Mouse (Mus musculus) CH12.LX (cell line): ENCODE measurements around the gene Mcf2l. TPM values are rescaled to one million over a fixed set of nuclear protein-coding genes. Genes with fewer than 3 reads are reported as not detected.

Experiments
- DNase-seq: peaks from one replicate; pipeline ENCODE4 v3.0.0-alpha.2; 2013; ENCODE audit errors: extremely low read depth
- H3K27ac ChIP-seq: 2 replicates; pipeline ENCODE4 v1.5.1; 2012; ENCODE audit warnings: low read depth, mild to moderate bottlenecking, control low read depth, moderate library complexity; ENCODE audit not compliant: insufficient read depth
- H3K27me3 ChIP-seq: replicated peaks from 2 replicates; pipeline ENCODE3; 2012; ENCODE audit warnings: inconsistent platforms
- H3K36me3 ChIP-seq, 2 experiments: replicated peaks in 1 of 2; 2 replicates each; pipeline versions ENCODE3 to v1.6.1; 2012; ENCODE audit warnings: inconsistent platforms in 1 of 2, low read length in 1 of 2, mild to moderate bottlenecking in 1 of 2, mixed read lengths in 1 of 2, moderate library complexity in 1 of 2; ENCODE audit not compliant: control insufficient read depth in 1 of 2, insufficient read depth in 1 of 2
- H3K4me1 ChIP-seq, 2 experiments: 2 replicates each; pipeline ENCODE4 v1.6.1; 2012; ENCODE audit warnings: inconsistent platforms in 1 of 2, moderate library complexity in 1 of 2; ENCODE audit not compliant: insufficient read depth in 2 of 2, control insufficient read depth in 1 of 2
- H3K4me2 ChIP-seq: 2 replicates; pipeline ENCODE4 v1.6.1; 2012; ENCODE audit warnings: low read depth, mild to moderate bottlenecking, control low read depth; ENCODE audit not compliant: poor library complexity, insufficient read depth, severe bottlenecking
- H3K4me3 ChIP-seq, 3 experiments: fragments of 150-350 bp in 1 of 3; sonication (generic) in 1 of 3; replicated peaks in 1 of 3; 2 replicates each; pipeline versions ENCODE3 to v1.5.1; 2011 to 2012; ENCODE audit warnings: low read depth in 2 of 3, low read length in 2 of 3, mild to moderate bottlenecking in 2 of 3, moderate library complexity in 2 of 3, control low read depth in 1 of 3, improper control_type of control experiment in 1 of 3, inconsistent platforms in 1 of 3, mixed read lengths in 1 of 3; ENCODE audit not compliant: poor library complexity in 1 of 3
- H3K79me2 ChIP-seq: replicated peaks from 2 replicates; pipeline ENCODE4 v1.6.1; 2012; ENCODE audit warnings: mild to moderate bottlenecking, moderate library complexity; ENCODE audit not compliant: control insufficient read depth, poor library complexity, insufficient read depth, severe bottlenecking; ENCODE audit errors: extremely low read depth
- H3K9ac ChIP-seq: 2 replicates; pipeline ENCODE4 v1.6.1; 2012; ENCODE audit warnings: low read depth, mild to moderate bottlenecking, control low read depth, moderate library complexity; ENCODE audit not compliant: insufficient read depth
- H3K9me3 ChIP-seq: replicated peaks from 2 replicates; pipeline ENCODE3; 2012; ENCODE audit warnings: low read length, inconsistent platforms, mixed read lengths
- BHLHE40 ChIP-seq: IDR thresholded peaks from 2 replicates; pipeline ENCODE4 v1.6.1; 2011; ENCODE audit warnings: mild to moderate bottlenecking, low read depth, low read length, improper control_type of control experiment
- CHD2 ChIP-seq: IDR thresholded peaks from 2 replicates; pipeline ENCODE4 v1.6.1; 2011; ENCODE audit warnings: low read length, improper control_type of control experiment
- CTCF ChIP-seq, 2 experiments: IDR thresholded peaks in 1 of 2; conservative IDR thresholded peaks in 1 of 2; 2 replicates each; pipeline ENCODE4 v1.5.1; 2011 to 2012; ENCODE audit warnings: low read depth in 2 of 2, low read length in 2 of 2, improper control_type of control experiment in 1 of 2, inconsistent platforms in 1 of 2, mild to moderate bottlenecking in 1 of 2, moderate library complexity in 1 of 2
- E2F4 ChIP-seq: IDR thresholded peaks from 2 replicates; pipeline ENCODE4 v1.6.1; 2011; ENCODE audit warnings: low read depth, low read length, improper control_type of control experiment; ENCODE audit not compliant: insufficient replicate concordance
- ELF1 ChIP-seq: IDR thresholded peaks from 2 replicates; pipeline ENCODE4 v1.6.1; 2014; ENCODE audit warnings: low read depth, mild to moderate bottlenecking, inconsistent platforms, low read length, improper control_type of control experiment
- EP300 ChIP-seq: IDR thresholded peaks from 2 replicates; pipeline ENCODE4 v1.6.1; 2011; ENCODE audit warnings: low read length, improper control_type of control experiment
- ETS1 ChIP-seq: conservative IDR thresholded peaks from 2 replicates; pipeline ENCODE4 v1.6.1; 2012; ENCODE audit warnings: low read depth, mild to moderate bottlenecking, inconsistent platforms, low read length, improper control_type of control experiment, moderate library complexity
- JUN ChIP-seq: IDR thresholded peaks from 2 replicates; pipeline ENCODE4 v1.6.1; 2011; ENCODE audit warnings: low read depth, mild to moderate bottlenecking, low read length, improper control_type of control experiment, moderate library complexity; ENCODE audit not compliant: insufficient read depth
- KAT2A ChIP-seq: IDR thresholded peaks from 2 replicates; pipeline ENCODE4 v1.6.1; 2012; ENCODE audit warnings: low read length, improper control_type of control experiment, inconsistent platforms; ENCODE audit not compliant: insufficient replicate concordance
- MAX ChIP-seq: IDR thresholded peaks from 2 replicates; pipeline ENCODE4 v1.6.1; 2011; ENCODE audit warnings: low read length, improper control_type of control experiment
- MAZ ChIP-seq: IDR thresholded peaks from 2 replicates; pipeline ENCODE4 v1.6.1; 2012; ENCODE audit warnings: low read depth, mild to moderate bottlenecking, inconsistent platforms, low read length, improper control_type of control experiment, moderate library complexity
- MXI1 ChIP-seq: IDR thresholded peaks from 2 replicates; pipeline ENCODE4 v1.6.1; 2011; ENCODE audit warnings: mild to moderate bottlenecking, low read depth, low read length, improper control_type of control experiment
- MYC ChIP-seq: IDR thresholded peaks from 2 replicates; pipeline ENCODE4 v1.6.1; 2011; ENCODE audit warnings: low read depth, mild to moderate bottlenecking, improper control_type of control experiment, low read length
- NELFE ChIP-seq: IDR thresholded peaks from 2 replicates; pipeline ENCODE4 v1.6.1; 2011; ENCODE audit warnings: low read depth, low read length, improper control_type of control experiment
- NRF1 ChIP-seq: IDR thresholded peaks from 2 replicates; pipeline ENCODE4 v1.6.1; 2014; ENCODE audit warnings: low read depth, mild to moderate bottlenecking, inconsistent platforms, low read length, improper control_type of control experiment, moderate library complexity
- POLR2A ChIP-seq: IDR thresholded peaks from 2 replicates; pipeline ENCODE4 v1.6.1; 2011; ENCODE audit warnings: low read depth, mild to moderate bottlenecking, improper control_type of control experiment, low read length
- POLR2AphosphoS2 ChIP-seq: IDR thresholded peaks from 2 replicates; pipeline ENCODE4 v1.6.1; 2011; ENCODE audit warnings: low read depth, low read length, improper control_type of control experiment
- RAD21 ChIP-seq: IDR thresholded peaks from 2 replicates; pipeline ENCODE4 v1.6.1; 2011; ENCODE audit warnings: low read depth, mild to moderate bottlenecking, low read length, improper control_type of control experiment, moderate library complexity
- RCOR1 ChIP-seq: conservative IDR thresholded peaks from 2 replicates; pipeline ENCODE4 v1.6.1; 2012; ENCODE audit warnings: low read depth, mild to moderate bottlenecking, inconsistent platforms, low read length, improper control_type of control experiment
- SIN3A ChIP-seq: IDR thresholded peaks from 2 replicates; pipeline ENCODE4 v1.6.1; 2012; ENCODE audit warnings: low read length, improper control_type of control experiment, inconsistent platforms
- SMC3 ChIP-seq: IDR thresholded peaks from 2 replicates; pipeline ENCODE4 v1.6.1; 2011; ENCODE audit warnings: low read depth, low read length, improper control_type of control experiment
- TCF12 ChIP-seq: IDR thresholded peaks from 2 replicates; pipeline ENCODE4 v1.6.1; 2014; ENCODE audit warnings: low read depth, mild to moderate bottlenecking, inconsistent platforms, low read length, improper control_type of control experiment
- UBTF ChIP-seq: IDR thresholded peaks from 2 replicates; pipeline ENCODE4 v1.6.1; 2012; ENCODE audit warnings: low read depth, mild to moderate bottlenecking, inconsistent platforms, low read length, improper control_type of control experiment, moderate library complexity
- USF1 ChIP-seq: IDR thresholded peaks from 2 replicates; pipeline ENCODE4 v1.6.1; 2014; ENCODE audit warnings: low read depth, mild to moderate bottlenecking, inconsistent platforms, low read length, improper control_type of control experiment
- USF2 ChIP-seq: conservative IDR thresholded peaks from 2 replicates; pipeline ENCODE4 v1.6.1; 2011; ENCODE audit warnings: low read depth, low read length, improper control_type of control experiment
- ZC3H11A ChIP-seq: IDR thresholded peaks from 2 replicates; pipeline ENCODE4 v1.6.1; 2012; ENCODE audit warnings: low read depth, mild to moderate bottlenecking, inconsistent platforms, low read length, improper control_type of control experiment
- ZKSCAN1 ChIP-seq: IDR thresholded peaks from 2 replicates; pipeline ENCODE4 v1.6.1; 2012; ENCODE audit warnings: low read depth, inconsistent platforms, low read length, improper control_type of control experiment, borderline replicate concordance
- ZMIZ1 ChIP-seq: IDR thresholded peaks from 2 replicates; pipeline ENCODE4 v1.6.1; 2012; ENCODE audit warnings: low read depth, mild to moderate bottlenecking, inconsistent platforms, low read length, improper control_type of control experiment
- dilution Hi-C: fragments of 300-500 bp; cut with MboI; formaldehyde crosslinking; loops from 2 replicates; pipeline ENCODE4 v1.14.3; 2020; ENCODE audit warnings: low sequenced_read_pairs; ENCODE audit not compliant: extremely low pct_unique_long_range_greater_than_20kb, extremely low pct_ligation_motif_present
- in situ Hi-C: fragments of 300-500 bp; cut with MboI; formaldehyde crosslinking; loops from 3 replicates; pipeline ENCODE4 v1.14.3; 2019; ENCODE audit warnings: low sequenced_read_pairs, low pct_ligation_motif_present, low pct_unique_long_range_greater_than_20kb, mixed read lengths
- polyA plus RNA-seq: library from polyadenylated mRNA; unstranded; fragments of >175 nt; gene quantifications from 2 replicates; pipeline ENCODE4 v1.2.1, GENCODE M21; 2012; ENCODE audit warnings: low read depth; ENCODE audit not compliant: insufficient read length
- total RNA-seq, 2 experiments: library from RNA; depleted of rRNA; stranded (reverse); fragments of 300-350 nt in 1 of 2; fragments of >200 nt in 1 of 2; gene quantifications; 2 replicates each; pipeline ENCODE4 v1.2.3; 2012 to 2014

The Mcf2l gene
- total and polyA plus RNA-seq, 3 experiments = not detected

- peaks cover 2% of the 10 kb centered on the region for H3K9me3 ChIP-seq
- H3K4me3 ChIP-seq = no peak overlapping the region
- H3K4me1 ChIP-seq = no peaks in the 10 kb centered on the region
- no peak overlapping the region for H3K27ac ChIP-seq
- DNase-seq = peak; percentile 13
- H3K79me2 ChIP-seq = no peaks in the 10 kb centered on the region
- peaks cover 96% of the 10 kb centered on the region for H3K27me3 ChIP-seq
- in situ Hi-C loops = no loop called here
- no peak overlapping the region for H3K9ac ChIP-seq
- dilution Hi-C loops = no loop called here
- no peak overlapping the region for H3K4me2 ChIP-seq
- no peaks in the 10 kb centered on the region for H3K36me3 ChIP-seq
- TF ChIP-seq USF1 (no peak), CHD2 (no peak), ZMIZ1 (no peak), EP300 (no peak), MAZ (no peak), MAX (no peak), BHLHE40 (no peak), NELFE (no peak), SMC3 (peak; percentile 82), RAD21 (peak; percentile 56), NRF1 (no peak), E2F4 (no peak), MYC (no peak), CTCF (conservative IDR thresholded peaks at IDR 0.05 in 1 of 2, IDR thresholded peaks at IDR 0.05 in 1 of 2; ENCODE audit: low read depth in 2 of 2, low read length in 2 of 2) (peak; percentile 21 to 74; a peak in 2 of 4 replicates), MXI1 (no peak), TCF12 (no peak), ZC3H11A (no peak), POLR2AphosphoS2 (no peak), UBTF (no peak)
Measured at GRCm38 (mm10) chr8:12927204-12927983, 53.8 kb downstream of the Mcf2l start.

DNA sequence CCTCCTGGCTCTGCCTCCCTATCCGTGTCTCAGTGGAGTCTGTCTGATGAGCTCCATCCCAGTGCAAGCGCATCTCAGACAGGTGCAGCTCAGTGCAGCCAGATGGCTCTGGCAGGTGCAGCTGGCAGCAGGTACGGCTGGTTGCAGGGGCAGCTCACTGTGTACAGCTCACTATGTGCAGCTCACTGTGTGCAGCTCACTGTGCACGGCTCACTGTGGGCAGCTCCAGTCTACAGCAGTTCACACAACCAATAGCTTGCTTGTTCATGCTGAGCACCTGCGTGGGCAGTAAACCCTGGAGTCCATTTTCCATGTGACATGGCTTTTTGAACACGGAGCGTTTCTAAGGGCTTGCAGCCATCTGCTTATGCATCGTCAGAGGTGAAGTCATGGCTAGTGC lies 54.4 kb downstream of the Mcf2l start:
- Histone ChIP-seq H3K27me3 (peaks cover 96% of the 10 kb centered on the region), H3K36me3 (no peaks in the 10 kb centered on the region), H3K4me2 (no peak overlapping the region), H3K9me3 (peaks cover 2% of the 10 kb centered on the region), H3K27ac (no peak overlapping the region), H3K4me3 (no peak overlapping the region), H3K79me2 (no peaks in the 10 kb centered on the region), H3K9ac (no peak overlapping the region), H3K4me1 (no peaks in the 10 kb centered on the region)
- DNase-seq = no peak
- dilution Hi-C loops = no loop called here
- TF ChIP-seq JUN (no peak), POLR2A (no peak), CTCF (conservative IDR thresholded peaks at IDR 0.05 in 1 of 2, IDR thresholded peaks at IDR 0.05 in 1 of 2; ENCODE audit: low read depth in 2 of 2, low read length in 2 of 2) (no peak), ZKSCAN1 (no peak), SIN3A (no peak), USF2 (no peak), MAX (no peak), ELF1 (no peak), MXI1 (no peak), RAD21 (no peak), USF1 (no peak), TCF12 (no peak), BHLHE40 (no peak), RCOR1 (no peak), ETS1 (no peak), KAT2A (no peak)
- in situ Hi-C loops = no loop called here
